Mouse (Mus musculus) T-helper 17 cell (primary cell): ENCODE measurements at regions not wholly inside any gene's neighbourhood (a gene's known extent, or its start where the extent isn't known, plus 50 kb on each side); places are given as distances from the start of the nearest gene placed in this dataset.

Experiments
- in situ Hi-C, 2 experiments: fragments of 300-600 bp; cut with MboI, MseI; formaldehyde crosslinking; loops; 1 replicate in 1 of 2; 2 replicates in 1 of 2; pipeline ENCODE4 v1.15.1; 2025; ENCODE audit warnings: high pct_unique_total_duplicates in 2 of 2

- in situ Hi-C loops, result no loop called here
These were observed 53.2 kb downstream of the Gm815 start for GRCm38 (mm10) chr19:26938911-26939310.

GRCm38 (mm10) chr19:26944006-26944405, 58.3 kb downstream of the Gm815 start:
- in situ Hi-C loops, result loop anchor here in 1 of 2 experiments (5.0 to 10.0 kb wide), 2 partner anchors 42 to 299 kb away; no protein-coding TSS in a partner anchor

GRCm38 (mm10) chr19:26946562-26946961, 60.9 kb downstream of the Gm815 start:
- in situ Hi-C loops, result loop anchor here in 1 of 2 experiments (10.0 kb wide), 1 partner anchor 302 kb away; no protein-coding TSS in a partner anchor

GRCm38 (mm10) chr19:26948479-26948878, 62.8 kb downstream of the Gm815 start:
- in situ Hi-C loops, result loop anchor here in 1 of 2 experiments (10.0 kb wide), 1 partner anchor 304 kb away; no protein-coding TSS in a partner anchor

DNA sequence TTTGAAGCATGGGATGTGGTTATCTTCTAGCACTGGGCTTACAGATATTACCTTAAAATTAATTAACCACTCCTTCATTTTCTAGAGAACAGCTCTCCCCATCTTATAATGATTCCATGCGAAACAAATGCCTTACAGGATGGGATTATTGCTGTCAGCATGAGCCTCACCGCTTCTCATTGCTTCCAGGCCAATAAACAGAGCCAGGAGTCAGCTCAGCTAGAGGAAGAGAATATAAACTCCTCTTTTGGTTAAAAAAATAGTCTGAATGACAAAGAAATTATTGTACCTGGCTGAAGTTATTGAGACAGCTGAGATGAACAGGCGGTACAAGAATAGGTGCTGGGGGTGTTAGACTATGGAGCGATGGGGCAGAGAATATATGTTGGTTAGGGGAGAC, 63.5 kb downstream of the Gm815 start:
- in situ Hi-C loops, result loop anchor here in 1 of 2 experiments (10.0 kb wide), 1 partner anchor 304 kb away; no protein-coding TSS in a partner anchor

DNA sequence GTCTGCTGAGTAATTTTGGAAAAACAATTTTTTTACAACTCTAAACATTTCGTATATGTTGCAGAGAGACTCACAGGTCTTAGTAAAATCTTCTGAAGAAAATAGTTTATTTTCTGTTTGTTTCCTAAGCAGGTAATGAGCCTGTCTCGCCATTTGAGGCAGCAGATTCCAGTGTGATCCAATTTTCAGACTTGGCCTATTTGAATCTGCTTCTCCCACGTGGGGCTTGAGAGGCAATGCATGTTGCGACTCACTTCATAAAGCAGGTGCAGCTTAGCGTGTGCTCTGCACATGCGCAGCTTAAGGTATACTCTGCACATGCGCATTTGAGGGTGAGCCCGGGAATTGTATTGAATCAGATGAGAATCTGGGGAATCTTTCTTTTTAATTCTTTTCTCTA, 67.7 kb downstream of the Gm815 start:
- in situ Hi-C loops, result no loop called here

DNA sequence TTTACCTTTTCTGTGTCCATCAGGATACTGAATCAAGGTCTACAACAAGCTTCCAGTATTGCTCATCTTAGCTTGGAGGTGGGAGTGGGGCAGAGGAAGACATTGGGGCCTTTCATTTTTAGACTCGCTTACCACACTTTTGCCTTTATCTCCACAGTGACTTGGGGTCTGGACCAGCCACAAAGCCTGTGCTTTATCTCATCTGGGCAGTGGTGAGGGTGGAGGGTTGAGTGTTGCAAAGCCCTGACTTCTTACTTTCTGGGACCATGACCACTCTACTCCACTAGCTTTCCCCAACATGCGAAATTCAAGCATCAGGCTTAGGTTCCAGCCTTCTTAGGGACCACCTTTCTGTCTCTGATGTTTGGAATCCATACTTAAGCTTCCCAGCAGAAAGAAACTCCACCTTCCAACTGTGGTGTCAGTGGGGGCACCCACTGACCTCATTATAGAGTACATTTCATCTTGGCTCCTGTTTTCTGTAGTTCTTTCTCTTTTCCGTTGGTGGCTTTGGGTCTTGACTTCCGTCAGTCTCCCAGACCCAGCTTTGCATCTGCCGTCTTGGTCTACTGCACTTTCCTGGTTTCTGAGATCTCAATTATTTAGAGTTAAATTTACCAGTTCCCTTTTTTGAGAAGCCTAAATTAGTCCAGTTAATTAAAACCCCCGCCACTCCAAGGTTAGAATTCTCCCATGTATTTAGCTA, 80.5 kb downstream of the Gm815 start:
- in situ Hi-C loops, result no loop called here

DNA sequence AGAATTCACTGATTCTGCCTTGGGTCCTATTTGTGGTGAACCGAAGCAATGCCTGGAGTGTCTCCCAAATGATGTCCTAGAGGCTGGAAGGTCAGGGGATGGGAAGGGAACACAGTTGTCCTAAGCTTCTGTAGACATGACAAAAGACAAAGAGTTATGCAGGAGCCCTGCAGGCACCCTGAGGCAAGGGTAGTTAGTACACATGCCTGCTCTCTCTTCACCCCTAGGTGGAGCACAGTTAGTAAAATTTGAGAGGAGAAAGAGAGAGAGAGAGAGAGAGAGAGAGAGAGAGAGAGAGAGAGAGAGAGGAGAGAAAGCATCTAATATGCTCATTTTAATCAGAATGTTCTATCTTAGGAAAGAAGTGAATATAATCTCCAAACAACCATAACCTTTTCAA, 87.4 kb downstream of the Gm815 start:
- in situ Hi-C loops, result loop anchor here in 1 of 2 experiments (10.0 kb wide), 1 partner anchor 252 kb away; no protein-coding TSS in a partner anchor

GRCm38 (mm10) chr19:26973773-26974548, 88.3 kb downstream of the Gm815 start:
- in situ Hi-C loops, result loop anchor here in 1 of 2 experiments (10.0 kb wide), 1 partner anchor 251 kb away; no protein-coding TSS in a partner anchor

GRCm38 (mm10) chr19:26974576-26975204, 89.0 kb downstream of the Gm815 start:
- in situ Hi-C loops, result loop anchor here in 1 of 2 experiments (10.0 kb wide), 1 partner anchor 250 kb away; no protein-coding TSS in a partner anchor

DNA sequence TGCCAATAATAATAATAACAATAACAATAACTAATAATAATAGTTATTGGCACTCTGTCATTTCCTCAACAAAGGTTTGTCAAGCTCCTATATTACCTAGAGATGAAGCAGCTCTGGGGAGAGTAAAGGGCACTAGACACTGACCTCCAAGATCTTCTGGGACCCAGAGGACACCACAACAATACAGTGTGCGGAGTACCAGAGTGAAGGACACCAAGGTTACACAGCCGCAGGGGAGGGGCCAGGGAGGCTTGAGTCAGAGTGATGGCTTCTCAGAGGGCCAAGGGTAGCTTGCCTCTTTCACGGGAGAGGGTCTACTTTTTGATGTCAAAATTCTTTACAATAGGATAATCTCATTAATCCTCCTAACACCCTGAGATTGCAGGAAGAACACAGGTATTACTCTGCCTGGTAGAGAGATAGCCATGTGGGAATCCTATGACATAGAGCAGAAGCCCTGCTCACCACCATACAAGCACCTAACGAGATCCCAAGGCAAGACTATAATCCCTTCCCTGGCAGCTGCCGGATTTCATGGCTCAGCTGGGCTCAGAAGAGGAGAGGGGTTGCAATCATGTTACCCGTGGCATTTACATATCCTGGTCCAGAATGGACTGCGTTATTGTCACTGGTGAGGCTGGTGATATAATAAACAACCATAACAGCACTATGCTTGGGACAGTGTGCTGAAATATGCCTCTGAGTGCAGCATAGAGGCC, 91.1 kb downstream of the Gm815 start:
- in situ Hi-C loops, result loop anchor here in 1 of 2 experiments (10.0 kb wide), 1 partner anchor 248 kb away; no protein-coding TSS in a partner anchor

DNA sequence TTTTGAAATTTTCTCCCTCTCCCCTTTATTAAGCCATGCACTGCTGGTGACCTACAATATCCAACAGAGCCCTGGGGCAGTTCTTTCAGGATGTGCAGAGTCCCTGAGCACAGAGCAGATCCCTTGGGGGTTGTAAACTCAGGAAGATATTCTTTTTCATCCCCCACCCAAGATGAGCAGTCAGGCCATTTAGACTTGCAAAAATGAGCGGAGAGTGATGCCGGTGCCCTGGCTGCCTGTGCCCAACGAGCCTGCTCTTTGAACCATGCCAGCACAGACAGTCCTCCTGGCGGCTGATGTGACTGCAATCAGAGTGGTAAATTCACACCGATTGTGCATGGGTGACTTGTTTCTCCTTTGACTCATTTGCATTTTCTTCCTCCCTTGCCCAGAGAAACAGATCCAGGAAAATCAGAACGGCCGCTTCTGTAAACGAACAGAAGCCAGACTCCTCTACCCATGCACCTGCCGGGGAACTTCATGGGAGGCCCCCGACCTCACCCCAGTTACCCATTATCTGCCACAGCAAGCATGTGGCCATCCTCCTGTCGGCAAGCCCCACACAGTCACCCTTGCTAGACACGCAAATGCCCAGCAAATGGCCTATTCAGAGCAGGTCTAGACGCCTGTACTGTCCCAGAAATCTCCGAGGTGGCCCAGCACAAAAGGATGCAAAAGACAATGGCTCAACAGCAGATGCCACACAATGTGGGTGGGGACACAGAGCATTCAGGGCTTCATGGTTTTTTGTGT, 92.4 kb downstream of the Gm815 start:
- in situ Hi-C loops, result loop anchor here in 1 of 2 experiments (10.0 kb wide), 1 partner anchor 247 kb away; no protein-coding TSS in a partner anchor

- in situ Hi-C loops, result loop anchor here in 1 of 2 experiments (10.0 kb wide), 1 partner anchor 246 kb away; no protein-coding TSS in a partner anchor
These were observed 92.9 kb downstream of the Gm815 start for GRCm38 (mm10) chr19:26978640-26979007.

DNA sequence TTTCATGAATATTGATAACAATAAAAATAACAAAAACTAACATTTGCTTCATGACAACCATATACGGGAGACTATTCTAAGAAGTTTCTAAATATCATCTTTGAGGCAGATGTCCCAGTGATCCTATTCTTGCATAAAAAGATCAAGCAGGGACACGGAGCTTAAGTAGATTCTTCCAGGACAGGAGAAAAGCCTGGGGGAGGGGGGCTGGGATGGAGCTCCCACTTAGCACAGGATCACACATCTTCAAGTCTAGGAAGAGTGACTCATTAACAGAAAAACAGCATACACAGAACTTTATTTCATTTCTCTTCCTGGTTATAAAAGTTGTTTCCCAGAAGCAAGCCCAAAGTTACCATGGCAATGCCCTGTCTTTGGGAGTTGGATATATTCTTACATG, 93.6 kb downstream of the Gm815 start:
- in situ Hi-C loops, result loop anchor here in 1 of 2 experiments (10.0 kb wide), 1 partner anchor 245 kb away; no protein-coding TSS in a partner anchor

- in situ Hi-C loops, result no loop called here
These were observed 101.0 kb downstream of the Gm815 start for GRCm38 (mm10) chr19:26986672-26987071.

- in situ Hi-C loops, result no loop called here
These were observed 101.5 kb downstream of the Gm815 start for GRCm38 (mm10) chr19:26987197-26987596.

DNA sequence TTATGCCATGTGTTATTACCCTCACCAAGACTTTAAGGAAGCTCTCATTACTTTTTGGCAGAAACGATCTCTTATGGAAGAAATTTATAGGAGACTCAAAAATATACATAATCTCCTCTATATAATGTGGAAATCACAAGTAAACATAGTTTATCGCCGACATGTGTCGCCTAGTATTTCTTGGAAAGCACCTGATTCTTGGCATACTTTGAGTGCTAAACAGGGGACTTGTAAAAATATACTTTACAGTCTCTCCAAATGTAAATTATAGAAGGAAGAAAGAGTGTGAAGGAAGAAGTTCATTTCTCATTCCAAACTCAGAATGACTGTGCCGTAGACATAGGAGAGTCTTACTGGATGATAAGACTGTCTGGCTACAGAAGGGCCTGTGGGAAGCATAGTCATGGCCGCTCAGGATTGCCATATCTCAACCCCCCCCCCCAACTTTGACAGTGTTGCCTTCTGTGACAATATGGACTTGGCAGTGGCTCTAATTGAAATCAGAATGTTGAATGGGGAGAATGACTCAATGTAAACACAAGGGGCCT, 102.3 kb downstream of the Gm815 start:
- in situ Hi-C loops, result no loop called here

DNA sequence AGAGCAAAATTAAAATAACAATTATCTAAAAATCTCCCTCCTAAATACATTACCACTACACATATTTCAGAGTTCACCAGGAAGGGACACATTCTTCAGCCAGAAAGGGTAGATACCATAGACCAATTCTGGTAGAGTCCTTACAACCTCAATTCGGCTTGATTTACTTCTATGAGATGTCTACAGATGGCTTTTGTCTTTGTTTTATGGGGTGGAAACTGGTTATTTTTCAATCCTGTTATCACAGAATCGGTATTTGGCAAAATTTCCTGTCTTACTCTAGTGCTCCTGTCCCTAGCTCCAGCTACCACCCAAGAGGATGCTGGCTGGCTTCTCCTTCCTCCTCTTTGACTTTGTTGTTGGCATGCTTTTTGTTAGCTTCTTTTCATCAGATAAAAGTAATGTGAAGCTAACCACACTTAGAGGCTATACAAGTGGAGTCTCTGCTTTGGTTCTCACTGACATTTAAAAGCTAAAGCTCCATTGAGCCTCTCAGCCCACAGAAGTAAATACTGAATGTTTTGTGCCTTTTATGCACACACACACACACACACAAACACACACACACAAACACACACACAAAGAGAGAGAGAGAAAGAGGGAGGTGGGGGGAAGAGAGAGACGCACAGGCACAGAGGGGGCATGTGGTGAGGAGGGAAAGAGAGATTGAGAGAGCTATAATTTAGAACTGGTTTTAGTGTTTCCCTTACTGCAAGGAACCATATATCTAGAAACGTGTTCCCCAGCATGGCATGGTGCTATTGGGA, 109.1 kb downstream of the Gm815 start:
- in situ Hi-C loops, result loop anchor here in 1 of 2 experiments (10.0 kb wide), 1 partner anchor 1070 kb away; no protein-coding TSS in a partner anchor

DNA sequence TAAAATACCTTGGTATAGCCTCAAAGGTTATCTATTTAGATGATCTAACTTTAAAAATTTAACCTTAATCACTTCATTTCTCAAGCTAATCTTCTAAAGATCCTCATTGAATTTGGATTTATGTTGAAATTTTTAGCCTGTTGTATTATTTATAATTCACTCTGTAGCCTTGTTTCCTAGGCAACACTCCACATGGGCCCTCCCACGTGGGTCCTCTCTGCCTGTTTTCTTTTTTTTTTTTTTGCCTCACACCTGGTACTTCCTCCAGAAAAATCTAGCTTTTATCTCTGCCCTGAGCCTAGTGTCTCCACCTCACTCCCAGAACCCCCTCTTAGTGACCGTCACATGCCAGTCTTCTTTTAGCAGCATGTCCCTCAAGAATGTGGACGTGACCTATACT, 113.9 kb downstream of the Gm815 start:
- in situ Hi-C loops, result loop anchor here in 1 of 2 experiments (10.0 kb wide), 1 partner anchor 1065 kb away; no protein-coding TSS in a partner anchor
